Mouse (Mus musculus): ENCODE measurements around the gene Camkk2. TPM values are rescaled to one million over a fixed set of nuclear protein-coding genes. Genes with fewer than 3 reads are reported as not detected.

Gene Camkk2
- polyA plus RNA-seq, 1 experiment from 2014 or later, result 69.3 TPM

- no peak overlapping the region for H3K4me2 ChIP-seq (ENCODE audit: low read length)
- no peaks in the 10 kb centered on the region for H3K27me3 ChIP-seq (replicated peaks; ENCODE audit: control insufficient read depth, insufficient read depth, low read length)
- 85% methylated on average over 12 of the region's 12 CpGs for WGBS
- H3K27ac ChIP-seq (ENCODE audit: low read depth, low read length), result no peak overlapping the region
- H3K36me3 ChIP-seq (ENCODE audit: control insufficient read depth, insufficient read depth, low read length), result no peaks in the 10 kb centered on the region
- no peaks in the 10 kb centered on the region for H3K9me3 ChIP-seq (ENCODE audit: control insufficient read depth, low read length)
- ATAC-seq, result no peak
- H3K4me1 ChIP-seq (ENCODE audit: control insufficient read depth, insufficient read depth, low read depth, low read length), result no peaks in the 10 kb centered on the region
- no peak overlapping the region for H3K4me3 ChIP-seq (ENCODE audit: low read length)
- H3K9ac ChIP-seq (ENCODE audit: low read depth, low read length), result no peak overlapping the region
Observed at GRCm38 (mm10) chr5:122681276-122681675, 97.9 kb downstream of the Camkk2 start.

Small RNA genes within 50 kb of the gene (microRNA-seq; reads per million reads assigned to microRNA genes)
- gene Mir8115, result not detected

Other genes starting within 250 kb of the Camkk2 start
- 54.5 and 58.0 TPM in 2 replicates for gene Ift81, start 164.9 kb downstream of the Camkk2 start, polyA plus RNA-seq (2015; fragmentation: Nextera tagmentation; extraction: Ambion mirVana)
- 4.8 and 6.1 TPM in 2 replicates for gene P2rx7, start 135.5 kb downstream of the Camkk2 start, polyA plus RNA-seq (2015; fragmentation: Nextera tagmentation; extraction: Ambion mirVana)
- gene P2rx4, start 71.9 kb downstream of the Camkk2 start, polyA plus RNA-seq (2015; fragmentation: Nextera tagmentation; extraction: Ambion mirVana), result 16.7 and 20.8 TPM in 2 replicates
- 495 and 497 TPM in 2 replicates for gene Anapc5, start 41.9 kb upstream of the Camkk2 start, polyA plus RNA-seq (2015; fragmentation: Nextera tagmentation; extraction: Ambion mirVana)
- gene Rnf34, start 70.6 kb upstream of the Camkk2 start, polyA plus RNA-seq (2015; fragmentation: Nextera tagmentation; extraction: Ambion mirVana), result 46.5 and 52.2 TPM in 2 replicates
- gene Kdm2b, start 210.4 kb upstream of the Camkk2 start, polyA plus RNA-seq (2015; fragmentation: Nextera tagmentation; extraction: Ambion mirVana), result 88.8 and 99.8 TPM in 2 replicates
- 14.2 TPM in 2 replicates for gene Orai1, start 235.7 kb upstream of the Camkk2 start, polyA plus RNA-seq (2015; fragmentation: Nextera tagmentation; extraction: Ambion mirVana)